Mouse (Mus musculus) yolk sac, embryonic 10.5 days (tissue): ENCODE results near the gene Nfyc.

Experiments used
- DNase-seq: peaks from one replicate; pipeline ENCODE4 v3.0.0-alpha.2; 2017; ENCODE audit warnings: low spot score

Gene Nfyc

GRCm38 (mm10) chr4:120755299-120755698, 76.1 kb downstream of the Nfyc start:
- DNase-seq = peak; percentile 28

GRCm38 (mm10) chr4:120749601-120750000, 81.8 kb downstream of the Nfyc start:
- DNase-seq = no peak

GRCm38 (mm10) chr4:120747941-120748866, 83.2 kb downstream of the Nfyc start, which contains the start of gene Kcnq4:
Gene Kcnq4 (minus strand): TSS chr4:120748612.
- no peak for DNase-seq

GRCm38 (mm10) chr4:120747243-120747792, 84.1 kb downstream of the Nfyc start:
- DNase-seq = peak; percentile 53

GRCm38 (mm10) chr4:120746552-120747150, 84.7 kb downstream of the Nfyc start:
- DNase-seq = peak; percentile 10

GRCm38 (mm10) chr4:120745731-120746551, 85.4 kb downstream of the Nfyc start:
- DNase-seq = no peak

GRCm38 (mm10) chr4:120743636-120744035, 87.7 kb downstream of the Nfyc start:
- peak; percentile 67 for DNase-seq

GRCm38 (mm10) chr4:120741303-120741702, 90.1 kb downstream of the Nfyc start:
- DNase-seq = no peak

GRCm38 (mm10) chr4:120734012-120734622, 97.3 kb downstream of the Nfyc start:
- no peak for DNase-seq

GRCm38 (mm10) chr4:120732737-120733136, 98.6 kb downstream of the Nfyc start:
- no peak for DNase-seq

GRCm38 (mm10) chr4:120731030-120731644, 100.2 kb downstream of the Nfyc start:
- peak; percentile 80 for DNase-seq

GRCm38 (mm10) chr4:120730574-120730973, 100.8 kb downstream of the Nfyc start:
- no peak for DNase-seq

- DNase-seq = no peak
These were observed 101.2 kb downstream of the Nfyc start for GRCm38 (mm10) chr4:120730146-120730545.

GRCm38 (mm10) chr4:120729441-120729840, 101.9 kb downstream of the Nfyc start:
- DNase-seq = no peak

- no peak for DNase-seq
These were observed 103.5 kb downstream of the Nfyc start for GRCm38 (mm10) chr4:120727842-120728241.

GRCm38 (mm10) chr4:120726174-120726573, 105.2 kb downstream of the Nfyc start:
- DNase-seq = no peak

GRCm38 (mm10) chr4:120725516-120726090, 105.8 kb downstream of the Nfyc start:
- peak; percentile 31 for DNase-seq

- DNase-seq = no peak
These were observed 109.8 kb downstream of the Nfyc start for GRCm38 (mm10) chr4:120721574-120721973.

GRCm38 (mm10) chr4:120719152-120719551, 112.2 kb downstream of the Nfyc start:
- no peak for DNase-seq

GRCm38 (mm10) chr4:120717591-120717990, 113.8 kb downstream of the Nfyc start:
- no peak for DNase-seq

GRCm38 (mm10) chr4:120716765-120717164, 114.6 kb downstream of the Nfyc start:
- DNase-seq = no peak
